Mouse (Mus musculus) stomach, embryonic 14.5 days (tissue): ENCODE data around the gene Ripor3. TPM values are rescaled to one million over a fixed set of nuclear protein-coding genes. Genes with fewer than 3 reads are reported as not detected.
A peak's percentile ranks its signal among the peaks of the same experiment; 100 is the strongest.

Source experiments
- ATAC-seq: fragments of 200-750 bp; cut with Nextera tagmentation; 2 replicates; pipeline ENCODE4 v1.8.0; 2017; ENCODE audit warnings: low read depth, moderate TSS enrichment; ENCODE audit not compliant: insufficient number of reproducible peaks, insufficient read depth, low FRiP score
- H3K27ac ChIP-seq: fragments of 300-500 bp; sonication (generic); 2 replicates; pipeline ENCODE4 v1.5.1; 2014; ENCODE audit warnings: mild to moderate bottlenecking, low read length, moderate library complexity, mixed read lengths
- H3K27me3 ChIP-seq: fragments of 300-500 bp; sonication (generic); 2 replicates; pipeline ENCODE4 v1.6.1; 2014; ENCODE audit warnings: low read length, control low read depth, mixed read lengths; ENCODE audit not compliant: control insufficient read depth, insufficient read depth
- H3K36me3 ChIP-seq: fragments of 300-500 bp; sonication (generic); 2 replicates; pipeline ENCODE4 v1.6.1; 2014; ENCODE audit warnings: mild to moderate bottlenecking, control low read depth, low read length, moderate library complexity, mixed read lengths; ENCODE audit not compliant: control insufficient read depth, insufficient read depth
- H3K4me1 ChIP-seq: fragments of 300-500 bp; sonication (generic); 2 replicates; pipeline ENCODE4 v1.6.1; 2014; ENCODE audit warnings: low read length, control low read depth, mixed read lengths; ENCODE audit not compliant: control insufficient read depth, insufficient read depth
- H3K4me2 ChIP-seq: fragments of 300-500 bp; sonication (generic); replicated peaks from 2 replicates; pipeline ENCODE4 v1.6.1; 2014; ENCODE audit warnings: low read depth, low read length, control low read depth
- H3K4me3 ChIP-seq: fragments of 300-500 bp; sonication (generic); 2 replicates; pipeline ENCODE4 v1.5.1; 2014; ENCODE audit warnings: low read depth, low read length, control low read depth
- H3K9ac ChIP-seq: fragments of 300-500 bp; sonication (generic); replicated peaks from 2 replicates; pipeline ENCODE4 v1.6.1; 2014; ENCODE audit warnings: low read depth, mild to moderate bottlenecking, control low read depth, low read length, moderate library complexity, mixed read lengths
- H3K9me3 ChIP-seq: fragments of 300-500 bp; sonication (generic); 2 replicates; pipeline ENCODE4 v1.6.1; 2016; ENCODE audit warnings: low read depth, low read length, control low read depth; ENCODE audit not compliant: control insufficient read depth
- WGBS: fragments of 180-500 bp; shearing (Covaris S2); extraction: QIAGEN DNeasy Blood & Tissue Kit; methylation state at CpG from one replicate; pipeline ENCODE4 v1.1.7; 2014; 5-methylcytosine and 5-hydroxymethylcytosine counted together
- polyA plus RNA-seq: library from polyadenylated mRNA; unstranded; fragments of >200 nt; fragmentation: Nextera tagmentation; extraction: Ambion mirVana; gene quantifications from 2 replicates; pipeline ENCODE4 v1.2.1, GENCODE M21; 2014

Ripor3 gene
- polyA plus RNA-seq, 1 experiment from 2014 or later: 4.3 TPM

DNA sequence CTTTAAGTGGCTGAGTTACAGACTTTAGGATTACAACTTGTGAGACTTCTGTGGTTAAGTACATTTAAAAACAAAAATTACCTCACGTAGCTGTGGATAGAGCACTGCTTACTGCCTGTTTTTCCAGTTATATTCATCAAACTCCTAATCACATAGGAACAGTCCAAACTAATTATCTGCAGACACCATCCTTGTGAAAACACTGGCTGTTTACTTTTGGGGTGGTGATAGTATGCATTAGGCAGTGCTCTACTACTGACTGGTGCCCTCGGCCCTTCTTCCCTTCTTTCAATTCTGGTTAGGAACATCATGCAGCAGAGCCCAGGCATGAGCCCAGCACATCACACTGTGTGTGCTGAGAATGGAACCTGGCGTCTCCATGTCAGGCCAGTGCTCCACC lies 63.2 kb downstream of the Ripor3 start:
- Histone ChIP-seq H3K4me3 (no peak overlapping the region), H3K27ac (no peak overlapping the region), H3K27me3 (no peaks in the 10 kb centered on the region), H3K36me3 (no peaks in the 10 kb centered on the region; the same call in 1 of the 2 replicates), H3K9me3 (no peaks in the 10 kb centered on the region), H3K4me1 (peaks cover 27% of the 10 kb centered on the region), H3K9ac (no peak overlapping the region), H3K4me2 (no peak overlapping the region)
- peak; percentile 62 for ATAC-seq
- WGBS: 65% methylated on average over 3 of the region's 3 CpGs

DNA sequence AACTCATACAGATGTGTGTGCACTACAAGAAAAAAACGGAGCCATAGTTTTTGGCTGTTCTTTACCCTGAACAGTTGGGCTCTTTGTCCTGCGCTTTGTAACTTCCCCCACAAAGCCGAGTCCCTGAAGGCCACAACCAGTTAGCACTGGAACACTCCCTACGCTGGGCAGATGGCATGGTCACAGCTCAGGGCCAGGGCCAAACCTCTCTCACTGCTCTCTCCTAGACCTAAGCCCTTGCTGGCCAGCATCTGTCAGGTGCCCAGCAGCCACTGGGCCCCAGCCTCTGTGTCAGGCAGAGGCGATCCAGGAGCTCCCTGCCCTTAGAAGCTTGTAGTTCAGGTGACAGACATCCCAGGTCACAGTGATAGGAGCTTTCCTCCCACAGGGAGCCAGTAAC lies 65.0 kb downstream of the Ripor3 start:
- Histone ChIP-seq H3K4me2 (no peak overlapping the region), H3K27me3 (no peaks in the 10 kb centered on the region), H3K4me1 (peaks cover 40% of the 10 kb centered on the region), H3K36me3 (no peaks in the 10 kb centered on the region; the same call in 1 of the 2 replicates), H3K9ac (no peak overlapping the region), H3K9me3 (no peaks in the 10 kb centered on the region), H3K4me3 (no peak overlapping the region), H3K27ac (no peak overlapping the region)
- WGBS: 80% methylated on average over 5 of the region's 5 CpGs
- no peak for ATAC-seq

DNA sequence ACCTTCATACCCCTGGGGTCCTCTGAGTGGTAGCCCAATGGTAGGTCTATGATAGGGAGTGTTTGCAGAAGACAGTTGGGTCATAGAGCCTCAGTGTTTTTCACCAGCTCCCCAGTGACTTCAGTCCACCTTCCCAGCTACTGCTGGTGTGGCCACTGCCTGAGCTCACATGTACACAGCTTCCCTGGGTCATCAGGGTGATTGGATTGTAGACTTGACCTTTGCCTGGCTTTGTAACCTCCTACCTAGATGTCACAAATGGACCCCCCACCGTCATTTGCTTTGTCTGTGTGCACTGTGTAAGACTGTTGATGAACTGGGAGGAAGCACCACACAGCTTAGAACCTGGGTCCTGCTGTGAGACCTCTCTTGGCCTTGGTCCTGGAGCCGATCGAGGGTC lies 66.2 kb downstream of the Ripor3 start:
- peaks cover 44% of the 10 kb centered on the region for H3K4me1 ChIP-seq

DNA sequence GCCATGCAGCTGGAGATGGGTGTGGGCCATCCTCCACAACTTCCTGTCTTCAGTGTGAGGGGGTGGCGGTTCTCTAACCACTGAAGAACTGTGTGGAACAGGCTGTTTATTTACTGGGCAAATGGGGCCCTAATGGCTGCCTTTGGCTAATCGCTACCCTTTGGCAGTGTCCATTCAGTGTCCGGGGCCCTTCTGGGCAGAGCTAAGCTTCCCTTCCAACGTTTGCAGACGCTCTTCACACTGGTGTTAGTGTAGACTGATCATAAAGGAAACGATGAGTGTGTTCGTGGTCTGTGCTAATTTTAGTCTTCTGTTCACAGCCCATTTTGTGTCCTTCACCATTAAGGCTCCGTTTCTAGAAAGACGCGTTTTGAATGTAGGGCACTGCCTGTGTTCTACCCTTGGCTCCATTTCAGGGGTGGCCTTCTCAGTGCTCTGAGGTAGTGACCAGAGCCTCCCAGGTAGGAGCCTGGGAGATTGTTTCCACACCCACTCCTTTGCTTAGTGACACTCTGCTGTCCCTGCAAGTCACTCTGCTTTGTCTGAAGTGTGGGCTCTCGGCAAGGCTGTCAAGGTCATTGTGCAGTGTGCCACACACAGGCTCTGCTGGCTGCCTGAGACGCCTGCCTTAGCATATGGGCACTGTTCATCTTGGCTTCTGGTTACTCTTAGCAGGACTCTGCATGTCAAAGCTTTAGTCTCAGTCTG lies 67.3 kb downstream of the Ripor3 start:
- Histone ChIP-seq H3K4me1 (peaks cover 46% of the 10 kb centered on the region), H3K4me3 (no peak overlapping the region)

More for the DNA sequence above, 66.2 kb downstream of the Ripor3 start:
- no peaks in the 10 kb centered on the region; the same call in 1 of the 2 replicates for H3K36me3 ChIP-seq
- no peak overlapping the region for H3K4me3 ChIP-seq
- no peak overlapping the region for H3K4me2 ChIP-seq
- 84% methylated on average over 3 of the region's 3 CpGs for WGBS
- no peaks in the 10 kb centered on the region for H3K9me3 ChIP-seq
- H3K27me3 ChIP-seq: no peaks in the 10 kb centered on the region
- H3K9ac ChIP-seq: no peak overlapping the region
- H3K27ac ChIP-seq: no peak overlapping the region
- no peak for ATAC-seq

DNA sequence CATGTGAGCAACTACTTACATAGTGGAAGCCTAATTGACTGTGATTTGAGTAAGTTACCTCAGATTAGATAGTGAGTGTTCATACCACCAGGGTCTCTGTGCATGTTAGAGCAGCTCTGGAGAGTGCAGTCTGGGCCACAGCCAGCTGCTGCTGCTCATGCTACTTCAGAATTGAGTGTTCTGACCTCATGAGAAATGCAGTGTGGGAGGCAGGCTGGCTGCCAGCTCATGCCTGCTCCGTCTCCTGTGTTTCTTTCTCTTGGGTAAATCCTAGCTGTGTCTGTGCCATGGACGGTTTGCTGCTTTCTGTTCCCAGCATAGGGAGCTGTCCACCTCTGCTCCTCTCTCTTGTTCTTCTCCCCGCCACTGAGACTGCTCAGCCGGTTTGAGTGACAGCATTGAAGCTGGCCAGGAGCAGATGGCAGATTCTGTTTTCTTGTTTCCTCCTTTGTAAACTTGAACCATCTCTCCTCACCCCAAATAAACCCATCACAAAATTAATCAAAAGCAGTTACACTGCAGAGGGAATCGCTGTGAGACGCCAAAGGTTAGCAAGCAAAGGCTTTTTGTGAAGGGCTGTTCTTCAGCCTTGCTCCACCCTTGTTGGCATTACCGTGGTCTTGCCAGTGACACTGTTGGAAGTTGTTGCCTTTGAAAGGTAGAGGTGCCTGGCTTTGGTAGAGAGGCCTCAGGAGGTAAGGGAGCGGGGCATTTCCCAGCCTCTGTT lies 68.1 kb downstream of the Ripor3 start:
- Histone ChIP-seq H3K4me2 (0 out of 2 replicates have a peak overlapping the region, but pooled peaks have one; percentile 14), H3K36me3 (no peaks in the 10 kb centered on the region; the same call in 1 of the 2 replicates), H3K4me1 (peaks cover 40% of the 10 kb centered on the region), H3K27me3 (no peaks in the 10 kb centered on the region), H3K4me3 (no peak overlapping the region), H3K27ac (peak overlapping the region; percentile 44), H3K9ac (no peak overlapping the region), H3K9me3 (no peaks in the 10 kb centered on the region)
- ATAC-seq: peak; percentile 64; the same call in 1 of the 2 replicates
- 25% methylated on average over 8 of the region's 8 CpGs for WGBS

More for the DNA sequence above, 67.3 kb downstream of the Ripor3 start:
- ATAC-seq: no peak
- Histone ChIP-seq H3K27me3 (no peaks in the 10 kb centered on the region), H3K27ac (peak overlapping the region; percentile 44), H3K9ac (no peak overlapping the region), H3K9me3 (no peaks in the 10 kb centered on the region), H3K4me2 (0 out of 2 replicates have a peak overlapping the region, but pooled peaks have one; percentile 7), H3K36me3 (no peaks in the 10 kb centered on the region; the same call in 1 of the 2 replicates)
- 75% methylated on average over 12 of the region's 12 CpGs for WGBS

DNA sequence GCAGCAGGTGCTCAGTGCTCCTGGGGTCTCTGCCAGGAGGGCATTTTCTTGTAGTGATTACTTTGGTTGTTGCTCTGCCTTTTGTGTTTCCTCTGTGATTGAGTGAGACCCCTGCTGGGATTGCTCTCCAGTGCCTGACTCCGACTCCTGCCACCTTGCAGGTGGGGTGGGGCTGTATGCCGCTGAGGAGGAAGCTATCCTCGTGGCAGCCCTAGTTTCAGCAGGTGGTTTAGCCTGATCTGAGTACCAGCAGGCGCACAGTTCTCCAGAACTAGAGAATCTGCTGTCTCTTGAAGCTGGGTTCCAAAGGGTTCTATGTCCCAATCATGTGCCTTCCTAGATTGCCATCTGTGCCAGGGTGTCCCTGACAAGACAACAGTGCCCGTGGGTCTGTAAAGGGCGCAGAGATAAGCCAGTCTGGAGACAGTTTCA lies 68.7 kb downstream of the Ripor3 start:
- Histone ChIP-seq H3K27me3 (no peaks in the 10 kb centered on the region), H3K9ac (no peak overlapping the region), H3K4me2 (0 out of 2 replicates have a peak overlapping the region, but pooled peaks have one; percentile 14), H3K36me3 (no peaks in the 10 kb centered on the region; the same call in 1 of the 2 replicates), H3K4me1 (peaks cover 38% of the 10 kb centered on the region), H3K27ac (peak overlapping the region; percentile 44; the same call in 1 of the 2 replicates), H3K9me3 (no peaks in the 10 kb centered on the region), H3K4me3 (no peak overlapping the region)
- ATAC-seq: no peak
- WGBS: 53% methylated on average over 6 of the region's 6 CpGs

DNA sequence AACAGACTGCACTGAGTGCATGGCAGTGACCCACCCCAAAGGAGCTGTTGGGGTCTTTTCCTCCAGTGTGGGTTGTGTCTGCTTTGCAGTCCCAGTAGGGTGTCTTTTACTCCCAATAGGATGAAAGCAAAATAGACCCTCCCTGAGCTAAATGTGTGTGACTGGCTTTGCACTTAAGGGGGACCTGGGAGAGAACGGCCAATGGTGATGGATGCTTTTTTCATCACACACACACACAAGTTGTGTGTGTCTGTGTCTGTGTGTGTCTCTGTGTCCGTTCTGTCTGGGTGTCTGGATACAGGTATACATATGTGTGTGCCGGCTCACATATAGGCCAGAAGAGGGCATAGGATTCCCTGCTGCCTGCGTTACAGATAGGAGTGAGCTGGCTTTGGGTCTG lies 69.1 kb downstream of the Ripor3 start:
- Histone ChIP-seq H3K9me3 (no peaks in the 10 kb centered on the region), H3K27ac (no peak overlapping the region), H3K9ac (no peak overlapping the region), H3K27me3 (no peaks in the 10 kb centered on the region), H3K36me3 (no peaks in the 10 kb centered on the region; the same call in 1 of the 2 replicates), H3K4me1 (peaks cover 35% of the 10 kb centered on the region), H3K4me2 (no peak overlapping the region), H3K4me3 (no peak overlapping the region)
- no peak for ATAC-seq
- 61% methylated on average over 4 of the region's 4 CpGs for whole genome bisulfite sequencing

DNA sequence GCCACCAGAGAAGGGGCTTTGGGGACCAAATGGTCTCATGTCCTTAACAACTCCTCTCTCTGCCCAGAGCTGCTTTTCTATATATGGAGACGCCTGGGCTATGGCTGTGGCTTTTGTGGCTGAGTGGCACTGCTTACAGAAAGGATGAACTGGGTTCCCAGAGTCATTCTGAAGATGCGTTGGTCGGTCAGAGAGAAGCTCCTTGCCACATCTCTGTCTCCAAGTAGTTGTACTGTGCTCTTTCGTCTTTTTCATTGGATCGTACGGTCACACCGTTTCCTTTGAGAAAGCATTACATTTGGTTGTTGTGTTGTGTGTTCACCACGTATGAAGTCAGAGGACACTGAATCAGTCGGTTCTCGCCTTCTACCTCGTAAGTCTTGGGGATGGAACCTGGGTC lies 69.8 kb downstream of the Ripor3 start:
- Histone ChIP-seq H3K4me2 (no peak overlapping the region), H3K4me3 (no peak overlapping the region), H3K9me3 (no peaks in the 10 kb centered on the region), H3K9ac (no peak overlapping the region), H3K4me1 (peaks cover 35% of the 10 kb centered on the region), H3K36me3 (no peaks in the 10 kb centered on the region; the same call in 1 of the 2 replicates), H3K27me3 (no peaks in the 10 kb centered on the region), H3K27ac (no peak overlapping the region)
- WGBS: 91% methylated on average over 11 of the region's 11 CpGs
- ATAC-seq: no peak
